Mouse (Mus musculus) heart, postnatal 14 days (tissue): ENCODE results near the gene Gm11562. TPM values are rescaled to one million over a fixed set of nuclear protein-coding genes. Genes with fewer than 3 reads are reported as not detected.
"Not testable (repeated sequence)": the region's sequence is repeated elsewhere in the genome, so short reads cannot be mapped to it uniquely, and the experiment has no call there.

Source experiments
- DNase-seq, 2 experiments: peaks; one replicate each; pipeline ENCODE4 v3.0.0; 2021 to 2022
- intact Hi-C: fragments of 180-260 bp; cut with DNase I; formaldehyde crosslinking; loops from one replicate; pipeline ENCODE4 v1.15.1; 2025
- long read RNA-seq, 2 experiments: library from polyadenylated mRNA; stranded (forward); transcript quantifications; one replicate each; pipeline ENCODE4 v2.0.0; 2021
- total RNA-seq, 2 experiments: library from RNA; stranded (reverse); gene quantifications; 2 replicates each; pipeline ENCODE4 v1.2.3; 2021

Gm11562 gene
- total RNA-seq: not detected
- long read RNA-seq, experiment 1: 0 reads
- long read RNA-seq, experiment 2: 0 reads

DNA sequence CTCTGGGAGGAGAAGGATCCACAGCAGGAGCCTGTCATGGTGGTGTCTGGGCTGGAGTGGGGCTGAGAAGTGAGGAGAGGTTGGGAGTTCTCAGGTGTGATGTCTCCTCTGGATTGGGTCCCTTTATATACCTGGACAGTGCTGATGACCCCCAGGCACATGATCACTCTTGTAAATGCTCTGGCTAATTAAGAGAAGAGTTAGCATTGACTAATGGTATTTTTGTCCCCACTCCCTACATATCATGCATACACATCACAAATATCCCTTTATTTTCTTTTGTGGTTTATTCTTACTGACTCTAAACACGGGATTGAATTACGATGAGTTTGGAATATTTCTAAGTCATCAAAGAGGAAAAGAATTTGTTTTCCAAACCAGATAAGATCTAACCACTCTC lies at the start of gene Gm11562:
Gene Gm11562 (minus strand): TSS at position 101 of the 400 bp plus-strand sequence.
- no peak for DNase-seq
- intact Hi-C loops: no loop called here

DNA sequence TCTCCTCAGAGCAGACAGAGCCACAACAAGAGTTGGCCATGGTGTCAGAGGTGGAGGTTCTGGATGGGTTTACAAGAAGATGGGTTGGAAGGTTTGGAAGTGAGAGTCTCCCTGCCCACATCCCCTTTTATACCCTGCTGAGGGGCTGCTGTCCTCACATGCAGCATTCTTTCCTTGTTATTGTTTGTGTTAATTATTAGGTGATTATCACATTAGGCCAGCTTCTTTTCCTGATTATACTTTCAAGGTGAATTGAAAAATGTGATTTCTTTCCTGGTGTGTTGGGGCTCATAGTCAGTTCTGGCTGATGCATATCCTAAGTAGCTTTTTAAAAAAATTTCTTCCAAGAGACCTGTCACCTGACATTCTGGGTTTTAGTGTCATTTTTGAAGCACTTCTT lies 45.6 kb upstream of the Gm11562 start, which contains the start of gene Krtap4-6:
Gene Krtap4-6 (minus strand): TSS at position 101 of the 400 bp plus-strand sequence.
- intact Hi-C loops: no loop called here
- DNase-seq: no peak

DNA sequence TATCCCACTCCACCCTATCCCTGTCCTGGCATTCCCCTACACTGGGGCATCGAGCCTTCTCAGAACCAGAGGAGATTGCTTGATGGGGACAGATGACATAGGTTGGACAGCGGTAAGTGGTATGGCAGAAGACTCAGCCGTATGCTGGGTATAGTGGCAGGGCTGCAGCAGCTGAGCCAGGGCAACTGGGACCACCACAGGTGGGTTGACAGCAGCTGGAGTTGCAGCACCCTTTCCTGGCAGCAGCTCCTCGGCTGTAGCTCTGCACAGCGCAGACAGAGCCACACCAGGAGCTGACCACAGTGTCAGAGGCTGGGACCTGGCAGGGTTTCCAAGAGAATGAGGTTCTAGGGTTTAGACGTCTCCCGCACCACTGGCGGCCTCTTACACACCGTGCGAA lies 42.6 kb upstream of the Gm11562 start:
- intact Hi-C loops: no loop called here
- DNase-seq: no peak

DNA sequence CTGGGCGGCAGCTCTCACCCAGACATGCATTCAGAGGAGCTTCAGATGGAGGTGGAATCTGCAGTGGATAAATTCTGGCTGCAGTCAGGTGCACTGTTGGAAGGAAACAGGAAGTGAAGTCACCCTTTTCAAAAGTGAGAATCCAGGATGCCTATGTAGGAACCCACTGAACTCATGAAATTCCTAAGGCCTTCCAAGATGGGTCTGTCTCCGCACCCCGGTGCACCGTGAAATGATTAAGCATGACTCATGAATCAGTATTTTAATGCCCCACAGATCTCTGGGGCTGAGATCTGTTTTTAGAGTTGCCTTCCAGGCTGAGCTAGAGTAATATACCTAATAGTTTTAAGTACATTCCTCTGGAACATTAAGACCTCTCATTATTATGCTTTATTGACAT lies 39.0 kb upstream of the Gm11562 start:
- intact Hi-C loops: no loop called here
- DNase-seq: no peak

DNA sequence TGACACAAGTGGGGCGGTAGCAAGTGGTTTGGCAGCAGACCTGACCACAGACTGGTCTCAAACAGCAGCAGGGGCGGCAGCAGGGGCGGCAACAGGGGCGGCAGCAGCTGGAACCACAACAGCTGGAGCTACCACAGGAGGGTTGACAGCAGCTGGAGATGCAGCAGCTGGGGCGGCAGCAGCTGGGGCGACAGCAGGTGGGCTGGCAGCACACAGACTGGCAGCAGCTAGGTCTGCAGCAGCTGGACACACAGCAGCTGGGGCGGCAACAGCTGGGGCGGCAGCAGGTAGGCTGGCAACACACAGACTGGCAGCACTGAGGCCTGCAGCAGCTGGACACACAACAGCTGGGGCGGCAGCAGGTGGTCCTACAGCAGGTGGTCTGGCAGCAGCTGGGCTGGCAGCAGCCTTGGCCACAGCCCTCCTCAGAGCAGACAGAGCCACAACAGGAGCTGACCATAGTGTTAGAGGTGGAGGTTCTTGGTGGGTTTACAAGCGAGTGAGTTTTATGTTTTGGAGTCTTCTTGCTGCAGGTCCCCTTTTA lies 38.3 kb upstream of the Gm11562 start, which contains the start of gene Gm11563:
Gene Gm11563 (minus strand): TSS at position 494 of the 544 bp plus-strand sequence.
- intact Hi-C loops, DNase-seq: not testable (repeated sequence)

DNA sequence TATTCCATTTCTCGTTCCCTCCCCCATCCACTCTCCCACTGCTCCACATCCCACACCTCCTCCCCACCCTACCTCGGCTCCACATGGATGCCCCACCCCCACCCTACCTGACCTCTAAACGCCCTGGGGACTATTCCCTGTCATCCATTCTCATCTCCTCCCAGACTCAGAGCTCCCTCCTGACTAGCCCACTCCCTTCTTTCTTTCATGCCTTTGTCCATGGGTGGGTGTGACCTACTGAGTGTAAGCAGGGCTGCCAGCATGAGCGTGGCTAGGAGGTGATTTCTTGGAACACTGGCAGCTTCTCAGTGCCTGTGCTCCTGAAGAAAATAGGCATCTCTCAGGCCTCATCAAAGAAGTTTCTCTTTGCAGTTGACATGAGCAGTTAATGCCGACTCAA lies 36.8 kb upstream of the Gm11562 start:
- no peak for DNase-seq
- intact Hi-C loops: no loop called here

DNA sequence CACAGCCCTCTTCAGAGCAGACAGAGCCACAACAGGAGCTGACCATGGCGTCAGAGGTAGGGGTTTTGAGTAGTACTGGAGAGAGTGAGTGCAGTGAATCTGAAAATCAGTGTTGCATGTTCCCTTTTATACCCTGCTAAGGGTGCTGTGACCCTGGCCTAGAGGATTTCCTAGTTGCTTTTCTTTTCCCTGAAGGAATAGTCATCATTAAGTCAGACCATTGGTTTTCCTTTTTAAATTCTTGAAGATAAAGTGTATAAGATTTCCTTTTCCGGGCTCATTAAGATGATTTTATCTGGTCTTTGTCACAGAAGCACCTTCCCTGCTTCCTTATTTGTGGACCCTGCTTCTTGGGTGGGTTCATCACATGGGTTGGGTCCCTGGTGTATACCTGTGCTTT lies 29.9 kb upstream of the Gm11562 start, which contains the start of gene Gm11555:
Gene Gm11555 (minus strand): TSS at position 101 of the 400 bp plus-strand sequence.
- no peak for DNase-seq
- intact Hi-C loops: no loop called here

DNA sequence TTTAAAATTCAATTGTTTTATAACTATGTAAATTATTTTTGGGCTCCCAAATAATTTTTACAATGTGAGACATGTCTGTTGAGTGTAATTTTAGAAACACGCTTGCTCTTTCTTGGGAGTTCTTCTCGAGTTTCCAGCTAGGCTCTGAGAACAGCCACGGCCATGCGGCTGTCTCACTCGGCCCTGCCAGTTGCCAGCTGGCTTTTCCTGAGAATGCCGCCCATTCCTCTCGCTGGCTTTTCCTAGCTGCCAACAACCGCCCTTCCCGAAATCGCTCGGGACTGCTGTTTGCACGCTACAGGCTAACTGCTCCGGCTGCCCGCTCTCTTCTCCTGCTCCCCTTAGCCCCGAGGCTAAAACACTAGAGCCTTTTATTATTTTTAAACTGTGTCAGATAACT lies 26.2 kb upstream of the Gm11562 start:
- DNase-seq: no peak
- intact Hi-C loops: no loop called here

DNA sequence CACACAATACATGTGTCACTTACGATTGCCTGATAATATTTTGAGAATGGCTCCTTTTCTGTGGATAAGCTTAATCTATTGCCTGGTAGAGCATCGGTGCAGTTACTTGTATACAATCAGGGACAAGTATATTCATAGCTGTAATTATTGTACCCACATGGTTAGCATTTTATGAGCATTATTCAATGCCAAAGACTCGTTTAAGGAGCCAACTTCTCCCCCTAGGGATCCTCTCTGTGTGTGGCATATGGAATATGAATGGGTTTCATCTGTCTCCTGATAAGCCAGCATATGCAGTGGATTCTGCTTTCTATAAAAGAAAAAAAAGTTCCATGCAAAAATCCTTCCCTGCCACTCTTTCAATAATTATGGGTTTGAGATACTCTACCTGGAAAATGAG lies 24.1 kb upstream of the Gm11562 start:
- intact Hi-C loops: no loop called here
- DNase-seq: no peak

DNA sequence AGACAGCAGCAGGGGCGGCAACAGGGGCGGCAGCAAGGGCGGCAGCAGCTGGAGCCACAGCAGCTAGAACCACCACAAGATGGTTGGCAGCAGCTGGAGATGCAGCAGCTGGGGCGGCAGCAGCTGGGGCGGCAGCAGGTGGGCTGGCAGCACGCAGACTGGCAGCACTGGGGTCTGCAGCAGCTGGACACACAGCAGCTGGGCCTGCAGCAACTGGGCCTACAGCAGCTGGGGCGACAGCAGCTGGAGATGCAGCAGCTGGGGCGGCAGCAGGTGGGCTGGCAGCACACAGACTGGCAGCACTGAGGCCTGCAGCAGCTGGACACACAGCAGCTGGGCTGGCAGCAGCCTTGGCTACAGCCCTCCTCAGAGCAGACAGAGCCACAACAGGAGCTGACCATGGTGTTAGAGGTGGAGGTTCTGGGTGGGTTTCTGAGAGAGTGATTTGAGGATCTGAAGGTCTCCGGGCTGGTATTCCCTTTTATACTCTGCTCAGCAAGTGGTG lies 23.5 kb upstream of the Gm11562 start, which contains the start of gene Krtap4-7:
Gene Krtap4-7 (minus strand): TSS at position 455 of the 505 bp plus-strand sequence.
- intact Hi-C loops, DNase-seq: not testable (repeated sequence)

DNA sequence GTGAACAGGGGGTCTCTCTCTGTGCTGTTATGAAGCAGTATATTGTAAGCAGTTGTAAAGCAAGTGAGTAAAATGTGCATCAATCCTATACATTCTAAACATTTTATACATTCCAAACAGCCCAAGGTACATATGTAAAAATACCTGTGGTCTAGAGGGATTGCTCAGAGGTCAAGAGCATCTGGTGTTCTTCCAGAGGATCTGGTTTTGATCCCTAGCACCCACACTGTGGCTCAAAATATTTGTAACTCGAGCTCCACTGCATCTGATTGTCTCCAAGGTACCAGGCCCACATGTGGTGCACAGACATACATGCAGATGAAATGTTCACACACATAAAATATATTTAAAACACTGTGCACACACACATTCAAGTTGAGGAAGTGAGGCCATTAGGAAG lies 20.7 kb upstream of the Gm11562 start:
- DNase-seq: no peak
- intact Hi-C loops: no loop called here

DNA sequence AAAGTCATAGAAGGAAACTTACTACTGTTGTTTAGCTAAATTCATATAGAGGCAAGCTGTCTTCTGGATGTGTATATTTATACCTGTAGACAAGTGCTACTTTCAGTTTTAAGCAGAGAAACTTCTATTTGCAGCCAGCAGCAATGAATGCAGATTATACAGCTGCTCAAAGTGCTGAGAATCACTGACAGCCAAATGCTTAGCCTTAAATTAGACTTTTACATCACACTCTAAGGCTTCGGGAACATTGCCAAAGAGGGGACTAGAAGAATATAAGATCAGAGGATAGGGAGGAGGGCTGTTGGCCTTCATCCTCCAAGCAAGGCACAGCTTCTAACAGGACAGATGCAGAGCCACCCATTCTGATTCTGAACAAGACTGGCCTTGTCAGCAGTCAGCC lies 16.9 kb upstream of the Gm11562 start:
- intact Hi-C loops: no loop called here
- DNase-seq: no peak

DNA sequence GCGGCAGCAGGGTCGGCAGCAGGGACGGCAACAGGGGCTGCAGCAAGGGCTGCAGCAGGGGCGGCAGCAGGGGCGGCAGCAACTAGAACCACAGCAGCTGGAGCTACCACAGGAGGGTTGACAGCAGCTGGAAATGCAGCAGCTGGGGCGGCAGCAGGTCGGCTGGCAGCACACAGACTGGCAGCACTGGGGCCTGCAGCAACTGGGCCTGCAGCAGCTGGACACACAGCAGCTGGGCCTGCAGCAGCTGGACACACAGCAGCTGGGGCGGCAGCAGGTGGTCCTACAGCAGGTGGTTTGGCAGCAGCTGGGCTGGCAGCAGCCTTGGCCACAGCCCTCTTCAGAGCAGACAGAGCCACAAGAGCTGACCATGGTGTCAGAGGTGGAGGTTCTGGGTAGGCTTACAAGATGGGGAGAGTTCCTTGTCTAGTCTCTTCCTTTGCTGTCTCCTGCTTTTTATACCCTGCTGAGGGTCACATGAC lies 14.5 kb upstream of the Gm11562 start, which contains the start of gene Krtap4-2:
Gene Krtap4-2 (minus strand): TSS at position 432 of the 482 bp plus-strand sequence.
- DNase-seq: no peak
- intact Hi-C loops: no loop called here

DNA sequence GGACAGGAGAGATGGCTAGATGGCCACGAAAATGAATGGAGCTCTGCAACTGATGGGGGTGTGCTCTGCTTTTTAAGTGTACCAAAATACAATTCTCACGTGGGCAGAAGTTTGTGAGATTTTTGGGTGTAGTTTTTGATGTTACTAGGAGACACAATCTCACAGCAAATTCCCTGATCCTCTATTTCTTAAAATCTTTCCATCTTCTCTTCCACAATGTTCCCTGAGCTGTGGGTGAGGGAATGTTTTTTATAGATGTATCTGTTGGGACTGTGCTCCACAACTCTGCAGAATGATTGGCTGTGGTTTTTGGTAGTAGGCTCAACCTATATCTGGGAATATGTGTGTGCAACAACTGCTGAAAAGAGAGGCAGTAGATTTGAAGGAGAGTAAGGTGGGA lies 13.1 kb upstream of the Gm11562 start:
- intact Hi-C loops: no loop called here
- no peak for DNase-seq

DNA sequence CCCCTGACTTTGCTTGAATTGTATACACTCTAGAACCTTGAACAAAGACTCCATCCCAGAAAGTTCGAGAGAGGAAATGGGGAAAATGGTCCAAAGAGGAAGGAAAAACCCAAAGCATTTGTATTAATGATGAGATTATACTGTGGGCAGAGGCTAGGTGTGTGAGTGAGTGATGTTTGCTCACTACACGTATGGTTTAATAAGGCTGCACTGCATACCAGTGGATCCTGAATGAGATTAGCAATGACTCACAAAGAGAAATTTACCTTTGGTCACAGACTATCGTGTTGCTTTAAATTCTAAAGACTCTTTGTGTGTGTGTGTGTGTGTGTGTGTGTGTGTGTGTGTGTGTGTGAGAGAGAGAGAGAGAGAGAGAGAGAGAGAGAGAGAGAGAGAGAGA lies 10.7 kb upstream of the Gm11562 start:
- DNase-seq: no peak
- intact Hi-C loops: no loop called here

DNA sequence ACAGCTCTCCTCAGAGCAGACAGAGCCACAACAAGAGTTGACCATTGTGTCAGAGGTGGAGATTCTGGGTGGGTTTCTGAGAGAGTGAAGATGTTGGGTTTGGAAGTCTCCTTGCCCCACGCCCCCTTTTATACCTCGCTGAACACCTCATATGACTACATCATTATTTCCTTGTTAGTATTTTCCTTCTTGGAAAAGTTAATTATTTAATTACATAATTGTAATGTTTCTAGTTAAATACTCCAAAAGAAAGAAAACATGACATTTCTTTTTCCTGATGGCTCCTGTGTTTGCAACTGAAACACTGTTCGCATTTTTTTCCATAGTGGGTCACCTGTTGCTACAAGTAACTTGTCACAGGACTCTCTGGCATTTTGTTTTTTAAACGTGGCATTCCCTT lies 7.9 kb upstream of the Gm11562 start, which contains the start of gene Krtap4-1:
Gene Krtap4-1 (minus strand): TSS at position 101 of the 400 bp plus-strand sequence.
- DNase-seq: no peak
- intact Hi-C loops: no loop called here

DNA sequence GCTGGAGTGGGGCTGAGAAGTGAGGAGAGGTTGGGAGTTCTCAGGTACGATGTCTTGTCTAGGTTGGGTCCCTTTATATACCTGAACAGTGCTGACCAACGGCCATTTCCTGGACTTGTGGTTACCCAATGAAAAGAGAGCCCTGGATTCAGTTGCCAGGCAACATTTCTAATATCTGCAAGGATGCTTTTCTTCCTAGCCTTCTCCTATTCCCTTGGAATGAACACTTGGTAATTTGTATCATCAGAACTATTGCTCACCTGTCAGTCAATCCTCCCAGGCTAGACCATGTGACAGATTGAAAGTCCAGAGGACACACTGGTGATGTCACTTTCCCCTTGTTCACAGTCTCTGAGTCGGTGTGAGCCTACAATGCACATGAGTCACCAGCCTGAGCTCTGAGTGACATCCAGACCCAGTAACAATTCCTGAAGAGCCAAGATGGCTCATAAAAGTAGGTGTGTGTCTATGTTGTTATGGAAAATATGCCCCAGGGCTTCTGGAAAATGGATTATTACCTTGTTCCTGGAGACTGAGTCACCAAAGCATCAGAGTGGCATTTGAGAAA lies 5.4 kb downstream of the Gm11562 start, which contains the start of gene Krtap2-4:
Gene Krtap2-4 (minus strand): TSS at position 51 of the 568 bp plus-strand sequence.
- intact Hi-C loops: no loop called here
- no peak for DNase-seq

DNA sequence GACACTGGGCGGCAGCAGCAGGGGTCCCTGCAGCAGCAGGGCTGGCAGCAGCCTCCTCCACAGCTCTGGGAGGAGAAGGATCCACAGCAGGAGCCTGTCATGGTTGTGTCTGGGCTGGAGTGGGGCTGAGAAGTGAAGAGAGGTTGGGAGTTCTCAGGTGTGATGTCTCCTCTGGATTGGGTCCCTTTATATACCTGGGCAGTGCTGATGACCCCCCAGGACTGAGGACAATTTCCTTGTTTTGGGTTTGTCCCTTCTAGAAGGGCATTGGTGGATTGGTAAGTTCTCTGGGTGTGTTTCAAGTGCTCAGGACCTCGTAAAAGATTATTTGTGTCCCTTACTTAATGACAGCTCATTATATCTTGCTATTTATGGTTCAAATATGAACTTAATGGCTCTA lies 10.1 kb downstream of the Gm11562 start, which contains the start of gene Gm11937:
Gene Gm11937 (minus strand): TSS at position 101 of the 400 bp plus-strand sequence.
- DNase-seq, intact Hi-C loops: not testable (repeated sequence)

DNA sequence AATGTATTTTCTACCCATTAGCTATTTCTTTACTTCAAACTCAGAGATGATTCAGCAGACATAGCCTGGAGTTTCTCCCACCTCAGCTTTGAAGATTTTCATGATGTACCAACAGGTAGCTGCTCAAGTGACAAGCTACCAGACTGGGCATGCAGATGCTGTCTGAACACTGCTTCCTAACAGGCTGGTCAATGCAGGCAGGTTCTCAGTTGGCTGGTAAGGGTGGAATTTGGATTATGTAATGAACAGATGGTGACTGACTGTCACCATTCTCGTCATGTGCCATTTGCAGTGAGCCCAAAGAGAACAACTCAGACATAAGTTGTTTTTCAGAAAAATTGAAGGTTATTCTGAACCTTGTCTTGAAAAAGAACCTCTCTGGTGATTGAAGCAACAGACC lies 11.1 kb downstream of the Gm11562 start:
- intact Hi-C loops: no loop called here

DNA sequence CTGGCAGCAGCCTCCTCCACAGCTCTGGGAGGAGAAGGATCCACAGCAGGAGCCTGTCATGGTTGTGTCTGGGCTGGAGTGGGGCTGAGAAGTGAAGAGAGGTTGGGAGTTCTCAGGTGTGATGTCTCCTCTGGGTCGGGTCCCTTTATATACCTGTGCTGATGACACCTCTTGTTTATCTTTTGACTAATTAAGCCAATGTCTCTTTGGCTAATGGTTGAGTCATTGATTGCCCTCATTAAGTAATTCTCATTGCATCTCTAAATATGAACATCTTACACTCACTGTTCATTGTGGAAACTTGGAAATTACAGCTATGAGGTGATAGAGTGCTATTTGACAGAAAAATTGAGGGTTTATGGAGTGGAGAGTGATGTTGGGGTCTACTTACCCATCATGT lies 17.0 kb downstream of the Gm11562 start, which contains the start of gene Gm11938:
Gene Gm11938 (minus strand): TSS at position 101 of the 400 bp plus-strand sequence.
- DNase-seq, intact Hi-C loops: not testable (repeated sequence)

More for the DNA sequence above, 11.1 kb downstream of the Gm11562 start:
- DNase-seq: no peak

DNA sequence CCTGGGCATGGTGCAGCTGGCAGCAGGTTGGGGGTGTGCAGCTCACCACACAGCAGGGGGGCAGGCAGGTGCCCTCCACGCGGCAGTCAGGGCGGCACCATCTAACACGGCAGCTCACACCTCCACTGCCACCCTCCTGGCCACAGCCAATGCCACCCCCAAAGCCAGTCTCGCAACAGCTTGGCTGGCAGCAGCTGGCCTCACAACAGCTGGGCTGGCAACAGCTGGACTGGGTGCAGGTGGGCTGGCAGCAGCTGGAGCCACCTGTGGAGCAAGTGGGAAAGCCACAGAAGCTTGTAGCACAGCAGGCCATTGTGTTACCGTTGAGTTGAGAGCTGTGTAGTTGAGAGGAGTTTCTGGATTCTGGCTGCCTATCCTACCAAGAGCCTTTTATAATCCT lies 22.5 kb downstream of the Gm11562 start, which contains the start of gene Krtap9-3:
Gene Krtap9-3 (minus strand): TSS at position 364 of the 400 bp plus-strand sequence.
- DNase-seq, intact Hi-C loops: not testable (repeated sequence)
